Mouse (Mus musculus): ENCODE results near the gene Igf1r.

GRCm38 (mm10) chr7:68233619-68234223 is 281.1 kb downstream of the Igf1r start:
- no peak for TF ChIP-seq POLR2AphosphoS5 (IDR thresholded peaks at IDR 0.05; ENCODE audit: insufficient replicate concordance, low read depth, low read length)
- TF ChIP-seq CTCF (IDR thresholded peaks at IDR 0.05; ENCODE audit: low read depth, low read length): no peak
- TF ChIP-seq GATA1 (IDR thresholded peaks at IDR 0.05; ENCODE audit: borderline replicate concordance, low read length): no peak
- TF ChIP-seq TAL1 (conservative IDR thresholded peaks at IDR 0.05; ENCODE audit: low read depth, low read length): no peak
- TF ChIP-seq GATA2 (IDR thresholded peaks at IDR 0.05; ENCODE audit: borderline replicate concordance, low read depth, low read length): no peak
